Mouse (Mus musculus): Measurements from ENCODE around the gene Ntm. TPM values are rescaled to one million over a fixed set of nuclear protein-coding genes. Genes with fewer than 3 reads are reported as not detected.

Ntm gene
- total and polyA plus RNA-seq, 3 experiments = not detected

DNA sequence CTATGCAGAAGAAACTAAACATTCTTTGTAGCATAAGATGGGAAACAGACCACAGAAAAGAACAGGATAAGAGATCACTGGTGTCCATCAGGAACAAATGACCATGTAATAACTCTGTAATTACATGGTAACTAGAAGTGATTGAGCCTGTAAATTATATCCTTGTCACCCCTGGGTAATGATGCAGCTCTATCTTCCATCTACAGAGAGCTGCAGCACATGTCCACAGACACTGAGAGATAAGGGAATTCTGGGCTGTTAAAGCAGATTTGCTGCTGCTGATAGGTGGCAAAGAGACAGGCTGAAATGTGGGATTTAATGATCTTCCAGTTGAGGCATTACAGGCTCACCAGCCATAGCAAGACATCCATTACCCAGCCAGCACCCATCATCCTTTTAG, 677.8 kb downstream of the Ntm start:
- H3K4me1 ChIP-seq (ENCODE audit: control insufficient read depth in 1 of 2, insufficient read depth in 2 of 2, low read length in 2 of 2) = no peaks in the 10 kb centered on the region
- no peak overlapping the region for H3K27ac ChIP-seq (ENCODE audit: control insufficient read depth, low read depth, low read length)
- no peak overlapping the region for H3K9ac ChIP-seq (ENCODE audit: control insufficient read depth, low read depth, low read length, poor library complexity, severe bottlenecking)
- no peak for TF ChIP-seq NRF1 (IDR thresholded peaks at IDR 0.05; ENCODE audit: insufficient read depth, low read depth, low read length, poor library complexity, severe bottlenecking)
- TF ChIP-seq BHLHE40 (IDR thresholded peaks at IDR 0.05; ENCODE audit: borderline replicate concordance, low read depth, low read length) = no peak
- no peak for TF ChIP-seq RCOR1 (IDR thresholded peaks at IDR 0.05; ENCODE audit: low read depth, low read length)
- TF ChIP-seq JUND (IDR thresholded peaks at IDR 0.05; ENCODE audit: low read depth, low read length) = no peak
- no peak for TF ChIP-seq POLR2AphosphoS2 (IDR thresholded peaks at IDR 0.05; ENCODE audit: low read length)
- no peak for TF ChIP-seq POLR2A (IDR thresholded peaks at IDR 0.05; ENCODE audit: control insufficient read depth in 1 of 2, insufficient read depth in 1 of 2, low read depth in 1 of 2, low read length in 2 of 2, poor library complexity in 1 of 2)
- no peak for TF ChIP-seq MAX (IDR thresholded peaks at IDR 0.05; ENCODE audit: low read length)
- no peak for TF ChIP-seq TBP (IDR thresholded peaks at IDR 0.05; ENCODE audit: low read depth, low read length)
- TF ChIP-seq TCF12 (IDR thresholded peaks at IDR 0.05; ENCODE audit: low read depth, low read length) = no peak
- TF ChIP-seq ZC3H11A (IDR thresholded peaks at IDR 0.05; ENCODE audit: low read depth, low read length) = no peak
- no peak for TF ChIP-seq ZMIZ1 (IDR thresholded peaks at IDR 0.05; ENCODE audit: low read depth, low read length)
- TF ChIP-seq E2F4 (IDR thresholded peaks at IDR 0.05; ENCODE audit: borderline replicate concordance, low read depth, low read length) = no peak
- no peak for TF ChIP-seq MAFK (IDR thresholded peaks at IDR 0.05; ENCODE audit: borderline replicate concordance, low read depth, low read length)
- TF ChIP-seq CHD1 (IDR thresholded peaks at IDR 0.05; ENCODE audit: low read depth, low read length) = no peak
- no peak for TF ChIP-seq CHD2 (IDR thresholded peaks at IDR 0.05; ENCODE audit: low read length)
- no peaks in the 10 kb centered on the region for H3K9me3 ChIP-seq (replicated peaks; ENCODE audit: insufficient read depth, low read length)
- no peaks in the 10 kb centered on the region for H3K79me2 ChIP-seq (ENCODE audit: control insufficient read depth, insufficient read depth, low read length, poor library complexity)
- DNase-seq (ENCODE audit: low read depth, low spot score) = no peak
- H3K4me3 ChIP-seq (ENCODE audit: control insufficient read depth in 1 of 2, insufficient read depth in 1 of 2, low read depth in 2 of 2, low read length in 2 of 2) = no peak overlapping the region
- no peaks in the 10 kb centered on the region for H3K27me3 ChIP-seq (ENCODE audit: control insufficient read depth in 1 of 2, insufficient read depth in 2 of 2, low read length in 2 of 2)
- H3K36me3 ChIP-seq (ENCODE audit: control insufficient read depth in 1 of 2, insufficient read depth in 2 of 2, low read length in 2 of 2) = no peaks in the 10 kb centered on the region

DNA sequence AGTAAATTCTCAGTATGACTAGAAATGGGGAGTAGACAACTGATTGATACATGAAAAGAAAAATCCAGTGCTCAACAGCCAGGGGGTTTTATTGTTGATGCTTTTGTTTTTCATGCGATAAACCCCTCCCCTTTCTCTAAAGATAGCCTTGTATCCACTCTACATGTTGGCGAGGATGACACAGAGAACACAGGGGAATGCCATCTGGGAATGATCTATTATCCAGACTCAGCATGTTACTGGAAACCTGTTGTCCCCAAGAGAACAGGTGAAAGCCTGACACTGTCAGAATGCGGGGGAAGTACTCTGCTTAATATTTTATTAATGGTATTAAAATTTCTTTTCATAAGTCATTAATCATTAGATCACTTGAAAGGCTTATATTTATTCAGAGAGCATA, 690.1 kb downstream of the Ntm start:
- H3K4me3 ChIP-seq (ENCODE audit: control insufficient read depth in 1 of 2, insufficient read depth in 1 of 2, low read depth in 2 of 2, low read length in 2 of 2) = no peak overlapping the region
- TF ChIP-seq POLR2AphosphoS2 (IDR thresholded peaks at IDR 0.05; ENCODE audit: low read length) (no peak), SMC3 (IDR thresholded peaks at IDR 0.05; ENCODE audit: low read depth, low read length) (no peak), SIN3A (IDR thresholded peaks at IDR 0.05; ENCODE audit: low read length) (no peak), RCOR1 (IDR thresholded peaks at IDR 0.05; ENCODE audit: low read depth, low read length) (no peak), CHD2 (IDR thresholded peaks at IDR 0.05; ENCODE audit: low read length) (no peak), RAD21 (IDR thresholded peaks at IDR 0.05; ENCODE audit: low read depth, low read length) (no peak), USF2 (IDR thresholded peaks at IDR 0.05; ENCODE audit: borderline replicate concordance in 1 of 2, insufficient read depth in 1 of 2, low read depth in 1 of 2, low read length in 2 of 2) (no peak), NELFE (IDR thresholded peaks at IDR 0.05; ENCODE audit: low read depth, low read length) (no peak), MYC (IDR thresholded peaks at IDR 0.05; ENCODE audit: low read depth, low read length) (no peak), CHD1 (IDR thresholded peaks at IDR 0.05; ENCODE audit: low read depth, low read length) (no peak), UBTF (IDR thresholded peaks at IDR 0.05; ENCODE audit: borderline replicate concordance, insufficient read depth, low read depth, low read length) (no peak), CTCF (IDR thresholded peaks at IDR 0.05 in 2 of 3, conservative IDR thresholded peaks at IDR 0.05 in 1 of 3; ENCODE audit: control insufficient read depth in 1 of 3, insufficient read depth in 1 of 3, low read depth in 2 of 3, low read length in 3 of 3, poor library complexity in 1 of 3, severe bottlenecking in 1 of 3) (no peak), KAT2A (conservative IDR thresholded peaks at IDR 0.05; ENCODE audit: low read depth, low read length) (no peak), TAL1 (IDR thresholded peaks at IDR 0.05; ENCODE audit: low read length) (no peak)
- DNase-seq (ENCODE audit: low read depth, low spot score) = no peak
- H3K9ac ChIP-seq (ENCODE audit: control insufficient read depth, low read depth, low read length, poor library complexity, severe bottlenecking) = no peak overlapping the region
- no peaks in the 10 kb centered on the region for H3K27me3 ChIP-seq (ENCODE audit: control insufficient read depth in 1 of 2, insufficient read depth in 2 of 2, low read length in 2 of 2)
- H3K79me2 ChIP-seq (ENCODE audit: control insufficient read depth, insufficient read depth, low read length, poor library complexity) = no peaks in the 10 kb centered on the region
- H3K4me1 ChIP-seq (ENCODE audit: control insufficient read depth in 1 of 2, insufficient read depth in 2 of 2, low read length in 2 of 2) = no peaks in the 10 kb centered on the region
- H3K36me3 ChIP-seq (ENCODE audit: control insufficient read depth in 1 of 2, insufficient read depth in 2 of 2, low read length in 2 of 2) = no peaks in the 10 kb centered on the region
- no peak overlapping the region for H3K27ac ChIP-seq (ENCODE audit: control insufficient read depth, low read depth, low read length)
- H3K9me3 ChIP-seq (replicated peaks; ENCODE audit: insufficient read depth, low read length) = no peaks in the 10 kb centered on the region

Measured in MEL (cell line).